Mouse (Mus musculus): ENCODE measurements at regions not wholly inside any gene's neighbourhood (a gene's known extent, or its start where the extent isn't known, plus 50 kb on each side); places are given as distances from the start of the nearest gene placed in this dataset.

GRCm38 (mm10) chr16:67919175-67919574 is 298.5 kb upstream of the Cadm2 start:
- no peak for TF ChIP-seq POLR2A (IDR thresholded peaks at IDR 0.05; ENCODE audit: insufficient read depth, low read length)
- no peak for TF ChIP-seq EP300 (IDR thresholded peaks at IDR 0.05; ENCODE audit: insufficient read depth, low read depth, low read length)

Measured in ES-Bruce4 (cell line).